Mouse (Mus musculus) thymus, adult 2 months (tissue): ENCODE data around the gene Rassf6. TPM values are rescaled to one million over a fixed set of nuclear protein-coding genes. Genes with fewer than 3 reads are reported as not detected.
A peak's percentile ranks its signal among the peaks of the same experiment; 100 is the strongest.

Source experiments
- DNase-seq: peaks from one replicate; pipeline ENCODE4 v3.0.0; 2021
- H3K27ac ChIP-seq: fragments of 200-500 bp; 2 replicates; pipeline ENCODE4 v1.5.1; 2012; ENCODE audit warnings: low read length, control low read depth; ENCODE audit not compliant: control insufficient read depth, insufficient read depth
- H3K27me3 ChIP-seq: fragments of 200-500 bp; 2 replicates; pipeline ENCODE4 v1.6.1; 2012; ENCODE audit warnings: mild to moderate bottlenecking, low read length, moderate library complexity, mixed read lengths; ENCODE audit not compliant: control insufficient read depth, insufficient read depth
- H3K36me3 ChIP-seq: fragments of 200-500 bp; 2 replicates; pipeline ENCODE4 v1.6.1; 2012; ENCODE audit warnings: mild to moderate bottlenecking, low read length, moderate library complexity; ENCODE audit not compliant: control insufficient read depth, insufficient read depth
- H3K4me1 ChIP-seq: fragments of 200-500 bp; replicated peaks from 2 replicates; pipeline ENCODE4 v1.6.1; 2012; ENCODE audit warnings: low read length; ENCODE audit not compliant: control insufficient read depth, insufficient read depth
- H3K4me3 ChIP-seq: fragments of 200-500 bp; 2 replicates; pipeline ENCODE4 v1.5.1; 2012; ENCODE audit warnings: mild to moderate bottlenecking, low read length, control low read depth, moderate library complexity; ENCODE audit not compliant: control insufficient read depth, insufficient read depth
- CTCF ChIP-seq: fragments of 200-500 bp; IDR thresholded peaks from 2 replicates; pipeline ENCODE4 v1.5.1; 2012; ENCODE audit warnings: mild to moderate bottlenecking, control low read depth, low read length, moderate library complexity, borderline replicate concordance; ENCODE audit not compliant: control insufficient read depth, poor library complexity, insufficient read depth; ENCODE audit errors: extremely low read depth
- POLR2A ChIP-seq: fragments of 200-500 bp; IDR thresholded peaks from 2 replicates; pipeline ENCODE4 v1.6.1; 2012; ENCODE audit warnings: mild to moderate bottlenecking, low read length, control low read depth, moderate library complexity; ENCODE audit not compliant: control insufficient read depth, poor library complexity, insufficient read depth; ENCODE audit errors: extremely low read depth
- WGBS: fragments of 180-500 bp; shearing (Covaris S2); methylation state at CpG from one replicate; pipeline ENCODE4 v1.1.7; 2018; 5-methylcytosine and 5-hydroxymethylcytosine counted together
- polyA plus RNA-seq: library from polyadenylated mRNA; depleted of rRNA; stranded (reverse); fragments of >200 nt; gene quantifications from 2 replicates; pipeline ENCODE4 v1.2.3, GENCODE M21; 2012

Rassf6 gene
- polyA plus RNA-seq, 1 experiment = 2.0 TPM

DNA sequence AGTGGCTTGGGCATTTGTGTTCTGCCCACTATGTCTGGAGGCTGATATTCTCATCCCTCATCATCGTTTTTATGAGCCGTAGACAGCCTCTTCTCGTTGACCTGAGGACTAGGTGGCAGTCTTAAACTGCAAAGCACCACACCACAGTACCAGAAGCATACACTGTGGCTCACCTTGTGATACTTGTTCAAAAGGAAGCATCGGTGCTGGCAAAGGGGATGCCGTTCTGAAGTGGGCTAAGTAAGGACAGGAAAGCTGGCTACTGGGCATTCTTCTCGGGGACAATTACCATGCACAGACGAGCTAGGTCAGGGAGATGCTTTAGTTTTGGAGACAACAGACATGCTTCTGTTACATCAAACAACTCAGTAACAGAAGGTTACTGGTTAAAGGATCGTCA, 21.4 kb upstream of the Rassf6 start:
- DNase-seq = no peak
- WGBS = 47% methylated on average over 8 of the region's 8 CpGs
- no peaks in the 10 kb centered on the region for H3K36me3 ChIP-seq
- no peak overlapping the region for H3K27ac ChIP-seq
- H3K27me3 ChIP-seq = no peaks in the 10 kb centered on the region
- TF ChIP-seq POLR2A (no peak), CTCF (no peak)
- no peaks in the 10 kb centered on the region for H3K4me1 ChIP-seq
- H3K4me3 ChIP-seq = no peak overlapping the region

- no peaks in the 10 kb centered on the region for H3K36me3 ChIP-seq
- DNase-seq = peak; percentile 29
- no peak overlapping the region for H3K4me3 ChIP-seq
- 5% methylated on average over 9 of the region's 9 CpGs for WGBS
- TF ChIP-seq POLR2A (no peak), CTCF (no peak)
- no peak overlapping the region for H3K27ac ChIP-seq
- no peaks in the 10 kb centered on the region for H3K27me3 ChIP-seq
- no peaks in the 10 kb centered on the region for H3K4me1 ChIP-seq
Observed at GRCm38 (mm10) chr5:90661436-90661835, 21.0 kb upstream of the Rassf6 start.

DNA sequence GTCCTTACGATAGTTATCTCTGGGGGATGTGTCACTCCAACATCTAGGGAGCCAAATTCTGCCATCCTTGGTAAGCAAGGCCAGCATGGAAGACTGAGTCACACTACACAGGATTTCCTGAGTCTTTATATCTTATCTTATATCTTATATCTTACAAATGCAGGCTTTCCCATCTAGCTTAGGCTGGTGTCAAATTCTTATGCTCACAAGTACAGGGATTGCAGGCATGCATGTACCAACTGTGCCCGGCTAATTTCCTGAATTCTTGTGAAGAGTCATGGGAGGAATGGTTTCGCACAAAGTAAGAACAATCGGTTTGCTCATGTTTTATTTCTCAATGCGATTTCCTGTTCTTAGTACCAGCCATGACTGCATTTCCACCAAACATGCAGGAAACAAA, 20.0 kb upstream of the Rassf6 start:
- no peaks in the 10 kb centered on the region for H3K27me3 ChIP-seq
- DNase-seq = no peak
- TF ChIP-seq POLR2A (no peak), CTCF (no peak)
- WGBS = 79% methylated on average over 5 of the region's 5 CpGs
- H3K36me3 ChIP-seq = no peaks in the 10 kb centered on the region
- no peaks in the 10 kb centered on the region for H3K4me1 ChIP-seq
- no peak overlapping the region for H3K4me3 ChIP-seq
- H3K27ac ChIP-seq = no peak overlapping the region

- 95% methylated on average over 6 of the region's 6 CpGs for WGBS
- TF ChIP-seq CTCF = no peak
- no peak for TF ChIP-seq POLR2A
- no peak overlapping the region for H3K4me3 ChIP-seq
- no peak for DNase-seq
- H3K36me3 ChIP-seq = no peaks in the 10 kb centered on the region
- H3K27ac ChIP-seq = no peak overlapping the region
- no peaks in the 10 kb centered on the region for H3K27me3 ChIP-seq
- H3K4me1 ChIP-seq = no peaks in the 10 kb centered on the region
Observed at GRCm38 (mm10) chr5:90656681-90657080, 16.2 kb upstream of the Rassf6 start.

DNA sequence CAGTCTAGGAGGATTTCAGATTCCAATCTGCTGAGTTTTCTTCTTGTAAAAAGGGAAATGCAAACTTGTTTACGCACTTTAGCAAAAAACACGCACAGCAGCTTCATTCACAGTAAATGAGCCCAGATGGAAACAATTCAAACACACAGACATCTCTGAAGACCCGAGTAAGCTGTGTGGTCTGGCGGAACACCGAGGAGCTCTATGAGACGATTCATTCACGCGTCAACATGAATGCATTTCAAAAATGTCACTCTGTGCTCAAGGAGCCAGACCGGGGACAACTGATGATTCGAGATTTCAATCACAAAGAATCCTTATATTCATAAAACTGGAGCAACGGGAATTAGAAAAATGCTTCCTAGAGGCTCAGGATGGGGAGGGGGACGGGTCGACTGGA, 15.4 kb upstream of the Rassf6 start:
- no peaks in the 10 kb centered on the region for H3K27me3 ChIP-seq
- H3K4me1 ChIP-seq = no peaks in the 10 kb centered on the region
- no peak overlapping the region for H3K27ac ChIP-seq
- no peaks in the 10 kb centered on the region for H3K36me3 ChIP-seq
- TF ChIP-seq CTCF = no peak
- TF ChIP-seq POLR2A = no peak
- 89% methylated on average over 13 of the region's 13 CpGs for WGBS
- no peak overlapping the region for H3K4me3 ChIP-seq
- DNase-seq = no peak

DNA sequence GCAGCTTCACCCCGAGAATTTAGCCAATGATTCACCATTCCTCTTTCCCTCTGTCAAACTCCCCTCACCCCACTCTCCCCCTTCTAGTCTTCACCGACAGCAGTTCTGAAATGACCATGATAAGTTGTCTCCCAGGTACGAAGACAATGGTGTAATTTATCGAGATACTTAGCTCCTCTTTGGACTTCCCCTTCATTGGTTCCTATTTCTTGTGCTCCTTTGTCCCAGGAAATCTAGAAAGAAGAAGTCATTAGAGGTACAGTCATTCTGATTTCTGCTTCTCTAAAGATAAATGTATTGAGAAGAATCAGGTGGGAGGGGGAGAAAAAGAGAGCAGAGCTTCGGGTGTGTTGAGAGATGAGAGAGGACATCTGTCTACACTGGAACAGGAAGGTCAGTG, 14.3 kb upstream of the Rassf6 start:
- H3K27ac ChIP-seq = no peak overlapping the region
- WGBS = 34% methylated on average over 5 of the region's 5 CpGs
- DNase-seq = no peak
- H3K27me3 ChIP-seq = no peaks in the 10 kb centered on the region
- TF ChIP-seq POLR2A = no peak
- H3K4me1 ChIP-seq = no peaks in the 10 kb centered on the region
- H3K36me3 ChIP-seq = no peaks in the 10 kb centered on the region
- no peak overlapping the region for H3K4me3 ChIP-seq

- no peak overlapping the region for H3K27ac ChIP-seq
- DNase-seq = peak; percentile 31
- H3K36me3 ChIP-seq = no peaks in the 10 kb centered on the region
- 3% methylated on average over 3 of the region's 3 CpGs for WGBS
- H3K4me1 ChIP-seq = no peaks in the 10 kb centered on the region
- H3K4me3 ChIP-seq = no peak overlapping the region
- TF ChIP-seq CTCF (no peak), POLR2A (no peak)
- no peaks in the 10 kb centered on the region for H3K27me3 ChIP-seq
Observed at GRCm38 (mm10) chr5:90652724-90653123, 12.3 kb upstream of the Rassf6 start.
